Mouse (Mus musculus): ENCODE measurements around the gene Tfap2b. TPM values are rescaled to one million over a fixed set of nuclear protein-coding genes. Genes with fewer than 3 reads are reported as not detected.

Gene Tfap2b
- polyA plus RNA-seq, 1 experiment from 2014 or later = 239 TPM

DNA sequence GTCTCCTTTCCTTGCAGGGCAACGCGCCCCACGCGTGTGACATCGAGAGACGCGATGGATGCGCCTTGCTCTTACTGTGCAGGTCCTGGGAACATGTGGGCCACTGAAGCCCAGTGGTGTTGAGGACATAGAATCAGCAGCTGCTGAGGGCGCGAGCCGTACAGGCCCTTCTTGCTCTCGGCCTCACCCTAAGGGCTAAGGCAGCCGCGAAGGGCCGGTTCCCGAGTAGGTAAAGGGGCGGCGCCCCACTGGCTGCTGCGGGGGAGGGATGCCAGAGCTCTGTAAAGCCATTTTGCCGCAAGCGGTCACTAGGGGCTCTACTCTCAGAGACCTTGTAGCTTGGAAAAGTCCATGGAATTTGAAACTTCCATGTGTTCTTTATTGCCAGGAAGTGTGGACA lies 27.9 kb downstream of the Tfap2b start:
- ATAC-seq (ENCODE audit: low FRiP score, low TSS enrichment) = no peak; the same call in 1 of the 2 replicates

DNA sequence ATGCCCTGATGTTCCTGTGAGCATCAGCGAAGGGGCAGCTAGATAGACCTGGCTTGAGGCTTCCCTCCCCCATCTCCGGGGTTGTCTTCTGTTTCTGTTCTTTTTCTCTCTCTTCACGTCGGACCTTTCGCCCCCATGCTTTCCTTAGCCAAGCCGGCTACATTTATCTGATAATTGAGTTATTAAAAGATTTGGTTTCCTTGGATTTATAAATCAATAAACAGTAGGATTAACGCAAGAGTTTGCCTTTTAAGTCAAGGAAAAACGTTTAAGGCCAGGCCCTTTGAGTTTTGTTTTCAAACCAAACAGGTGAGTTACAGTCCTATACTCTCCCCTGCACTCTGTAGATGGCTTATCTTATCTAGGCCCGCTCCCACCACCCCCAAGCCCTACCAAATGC lies 28.3 kb downstream of the Tfap2b start:
- Histone ChIP-seq H3K36me3 (ENCODE audit: control insufficient read depth, insufficient read depth, low read length) (no peaks in the 10 kb centered on the region), H3K9ac (replicated peaks; ENCODE audit: low read length) (no peak overlapping the region), H3K9me3 (ENCODE audit: control insufficient read depth, low read length) (no peaks in the 10 kb centered on the region), H3K4me2 (ENCODE audit: low read length) (no peak overlapping the region), H3K27me3 (ENCODE audit: control insufficient read depth, insufficient read depth, low read length) (peaks cover 78% of the 10 kb centered on the region), H3K27ac (replicated peaks; ENCODE audit: low read depth, low read length) (peak overlapping the region; percentile 50), H3K4me3 (replicated peaks; ENCODE audit: low read depth, low read length) (no peak overlapping the region), H3K4me1 (ENCODE audit: control insufficient read depth, insufficient read depth, low read length) (peaks cover 4% of the 10 kb centered on the region; the same call in 1 of the 2 replicates)
- ATAC-seq (ENCODE audit: low FRiP score, low TSS enrichment) = no peak
- WGBS = 1% methylated on average over 9 of the region's 9 CpGs
- peak; percentile 18 for DNase-seq

More for the DNA sequence above, 27.9 kb downstream of the Tfap2b start:
- no peak overlapping the region for H3K4me2 ChIP-seq (ENCODE audit: low read length)
- WGBS = under 1% methylated on average over 21 of the region's 21 CpGs
- 0 out of 2 replicates have a peak, but pooled peaks cover 4% of the 10 kb centered on the region for H3K4me1 ChIP-seq (ENCODE audit: control insufficient read depth, insufficient read depth, low read length)
- no peak overlapping the region for H3K4me3 ChIP-seq (replicated peaks; ENCODE audit: low read depth, low read length)
- peak; percentile 56 for DNase-seq
- H3K9ac ChIP-seq (replicated peaks; ENCODE audit: low read length) = no peak overlapping the region
- H3K9me3 ChIP-seq (ENCODE audit: control insufficient read depth, low read length) = no peaks in the 10 kb centered on the region
- H3K27ac ChIP-seq (replicated peaks; ENCODE audit: low read depth, low read length) = peak overlapping the region; percentile 50
- H3K27me3 ChIP-seq (ENCODE audit: control insufficient read depth, insufficient read depth, low read length) = peaks cover 78% of the 10 kb centered on the region
- no peaks in the 10 kb centered on the region for H3K36me3 ChIP-seq (ENCODE audit: control insufficient read depth, insufficient read depth, low read length)

DNA sequence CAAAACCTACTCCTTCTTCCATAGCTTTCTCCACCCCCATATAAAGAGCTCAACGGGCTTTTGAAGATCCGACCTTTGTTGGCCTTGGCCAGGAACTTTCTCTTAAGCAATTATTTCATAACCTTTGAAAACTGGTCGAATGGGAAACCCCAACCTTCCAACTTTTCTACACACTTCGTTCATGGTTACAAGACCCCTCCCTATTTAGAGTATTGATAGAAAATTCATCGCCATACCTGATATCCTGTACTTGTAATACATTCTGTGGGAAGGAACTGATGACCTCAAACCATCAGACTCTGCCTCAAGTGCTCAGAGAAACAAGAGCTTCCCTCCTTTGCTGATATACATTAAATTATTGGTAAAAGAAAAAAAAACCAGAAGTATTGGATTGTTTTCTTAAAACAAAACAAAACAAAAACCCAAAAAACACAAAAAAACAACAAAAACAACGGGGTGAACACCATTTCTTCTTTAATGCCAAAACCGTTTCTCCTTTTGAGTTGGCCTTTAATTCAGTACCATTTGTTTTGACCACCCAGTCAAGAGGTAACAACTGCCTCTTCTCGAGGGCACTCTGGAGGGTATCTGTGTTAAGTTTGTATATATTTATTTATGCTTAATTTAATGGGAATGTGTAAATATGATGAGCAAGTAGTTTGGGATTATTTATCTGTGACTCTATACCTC lies 29.2 kb downstream of the Tfap2b start:
- Histone ChIP-seq H3K4me1 (ENCODE audit: control insufficient read depth, insufficient read depth, low read length) (peaks cover 4% of the 10 kb centered on the region; the same call in 1 of the 2 replicates), H3K9ac (replicated peaks; ENCODE audit: low read length) (no peak overlapping the region), H3K4me2 (ENCODE audit: low read length) (no peak overlapping the region), H3K4me3 (replicated peaks; ENCODE audit: low read depth, low read length) (no peak overlapping the region), H3K9me3 (ENCODE audit: control insufficient read depth, low read length) (no peaks in the 10 kb centered on the region), H3K27ac (replicated peaks; ENCODE audit: low read depth, low read length) (no peak overlapping the region), H3K27me3 (ENCODE audit: control insufficient read depth, insufficient read depth, low read length) (peaks cover 78% of the 10 kb centered on the region), H3K36me3 (ENCODE audit: control insufficient read depth, insufficient read depth, low read length) (no peaks in the 10 kb centered on the region)
- 3% methylated on average over 8 of the region's 8 CpGs for WGBS
- DNase-seq (peak; percentile 29), ATAC-seq (ENCODE audit: low FRiP score, low TSS enrichment) (no peak)

DNA sequence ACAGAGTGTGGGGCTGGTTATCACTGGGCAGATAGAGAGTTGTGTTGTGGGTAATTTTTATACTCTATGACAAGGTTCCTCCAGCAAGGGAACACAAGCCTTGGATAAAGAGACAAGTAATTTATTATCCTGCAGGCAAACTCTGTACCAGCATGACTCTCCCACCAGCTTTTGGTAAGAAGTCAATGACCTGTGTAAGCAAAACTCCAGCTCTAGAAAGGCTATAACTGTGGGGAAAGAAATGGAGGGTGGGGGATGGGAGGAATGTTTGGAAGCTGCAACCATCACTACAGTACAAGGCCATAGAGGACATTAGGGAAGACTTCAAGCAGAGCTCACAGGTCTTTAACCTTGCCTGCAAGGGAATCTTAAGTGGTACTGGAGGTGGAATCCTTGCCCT lies 31.3 kb downstream of the Tfap2b start:
- H3K4me2 ChIP-seq (ENCODE audit: low read length) = no peak overlapping the region
- no peaks in the 10 kb centered on the region for H3K36me3 ChIP-seq (ENCODE audit: control insufficient read depth, insufficient read depth, low read length)
- no peaks in the 10 kb centered on the region for H3K9me3 ChIP-seq (ENCODE audit: control insufficient read depth, low read length)
- peaks cover 4% of the 10 kb centered on the region for H3K4me1 ChIP-seq (ENCODE audit: control insufficient read depth, insufficient read depth, low read length)
- H3K4me3 ChIP-seq (replicated peaks; ENCODE audit: low read depth, low read length) = no peak overlapping the region
- peaks cover 75% of the 10 kb centered on the region for H3K27me3 ChIP-seq (ENCODE audit: control insufficient read depth, insufficient read depth, low read length)
- H3K9ac ChIP-seq (replicated peaks; ENCODE audit: low read length) = no peak overlapping the region
- no peak for ATAC-seq (ENCODE audit: low FRiP score, low TSS enrichment)
- peak overlapping the region; percentile 6; the same call in 1 of the 2 replicates for H3K27ac ChIP-seq (replicated peaks; ENCODE audit: low read depth, low read length)
- peak; percentile 20 for DNase-seq

DNA sequence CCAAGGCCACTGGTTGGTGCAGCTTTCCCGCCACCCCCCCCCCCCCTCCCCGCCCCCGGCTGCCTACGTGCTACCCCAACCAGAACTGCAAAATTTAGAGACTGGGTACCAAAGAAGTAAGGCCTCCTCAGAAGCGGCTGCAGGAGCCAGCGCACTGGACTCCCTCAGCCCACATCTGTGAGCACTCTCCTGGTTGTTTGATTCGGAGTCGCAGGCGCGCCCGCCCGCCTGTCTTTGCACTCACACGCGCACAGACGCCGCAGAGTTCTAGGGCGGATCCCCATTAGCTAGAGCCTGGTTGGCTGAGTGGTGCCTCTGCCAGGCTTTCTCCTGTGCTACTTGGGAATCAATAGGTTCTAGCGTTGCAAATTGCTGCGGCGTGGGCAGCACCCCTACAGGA lies 32.6 kb downstream of the Tfap2b start:
- peak overlapping the region; percentile 33 for H3K4me2 ChIP-seq (ENCODE audit: low read length)

DNA sequence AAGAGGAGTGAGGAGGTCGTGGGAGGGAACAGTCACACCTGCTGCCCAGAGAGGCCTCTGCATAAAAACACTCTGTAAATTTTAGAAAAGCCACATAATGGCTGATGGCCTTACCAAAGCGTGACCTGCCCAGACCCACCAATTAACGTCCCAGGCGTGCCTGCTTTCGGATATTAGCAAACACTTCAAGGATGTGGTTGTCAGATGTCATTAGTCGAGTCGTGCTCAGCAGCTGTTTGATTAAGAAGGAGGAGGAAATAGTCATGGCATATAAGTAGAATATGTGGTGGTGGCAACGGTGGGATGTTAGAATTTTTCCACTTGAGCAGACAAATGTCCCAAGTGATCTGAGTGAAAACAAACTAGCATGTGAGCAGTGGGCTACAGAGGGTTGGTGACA lies 33.3 kb downstream of the Tfap2b start:
- no peaks in the 10 kb centered on the region for H3K36me3 ChIP-seq (ENCODE audit: control insufficient read depth, insufficient read depth, low read length)
- H3K27me3 ChIP-seq (ENCODE audit: control insufficient read depth, insufficient read depth, low read length) = peaks cover 66% of the 10 kb centered on the region
- WGBS = 1% methylated on average over 8 of the region's 8 CpGs
- no peak overlapping the region for H3K4me2 ChIP-seq (ENCODE audit: low read length)
- H3K27ac ChIP-seq (replicated peaks; ENCODE audit: low read depth, low read length) = peak overlapping the region; percentile 57; the same call in 1 of the 2 replicates
- no peak overlapping the region for H3K9ac ChIP-seq (replicated peaks; ENCODE audit: low read length)
- peak; percentile 37 for DNase-seq
- H3K4me3 ChIP-seq (replicated peaks; ENCODE audit: low read depth, low read length) = no peak overlapping the region
- no peaks in the 10 kb centered on the region for H3K9me3 ChIP-seq (ENCODE audit: control insufficient read depth, low read length)
- no peak for ATAC-seq (ENCODE audit: low FRiP score, low TSS enrichment)
- H3K4me1 ChIP-seq (ENCODE audit: control insufficient read depth, insufficient read depth, low read length) = peaks cover 11% of the 10 kb centered on the region

More for the DNA sequence above, 32.6 kb downstream of the Tfap2b start:
- Histone ChIP-seq H3K4me1 (ENCODE audit: control insufficient read depth, insufficient read depth, low read length) (peaks cover 11% of the 10 kb centered on the region), H3K27me3 (ENCODE audit: control insufficient read depth, insufficient read depth, low read length) (peaks cover 66% of the 10 kb centered on the region), H3K27ac (replicated peaks; ENCODE audit: low read depth, low read length) (peak overlapping the region; percentile 57), H3K36me3 (ENCODE audit: control insufficient read depth, insufficient read depth, low read length) (no peaks in the 10 kb centered on the region), H3K4me3 (replicated peaks; ENCODE audit: low read depth, low read length) (no peak overlapping the region), H3K9ac (replicated peaks; ENCODE audit: low read length) (no peak overlapping the region), H3K9me3 (ENCODE audit: control insufficient read depth, low read length) (no peaks in the 10 kb centered on the region)
- WGBS = under 1% methylated on average over 20 of the region's 20 CpGs
- DNase-seq = peak; percentile 71
- ATAC-seq (ENCODE audit: low FRiP score, low TSS enrichment) = no peak

DNA sequence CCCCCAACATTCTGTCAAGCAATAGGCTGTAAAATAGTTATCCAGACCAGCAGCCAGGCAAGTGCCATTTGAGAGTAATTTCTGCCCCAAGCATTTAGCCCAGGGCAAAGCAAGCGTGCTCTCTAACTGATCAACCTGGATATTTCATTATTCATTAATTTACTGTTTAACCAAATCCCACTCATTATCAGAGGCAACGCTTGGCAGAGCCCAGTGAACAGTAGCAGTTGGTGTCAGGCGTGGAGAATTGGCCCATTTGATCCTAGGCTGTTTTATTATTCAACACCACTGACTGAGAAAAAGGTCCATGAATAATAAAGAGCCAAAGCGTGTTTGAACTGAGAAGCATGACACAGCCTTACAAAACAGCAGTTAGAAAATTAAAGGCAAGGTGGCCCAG lies 36.3 kb downstream of the Tfap2b start:
- peak; percentile 86 for DNase-seq

DNA sequence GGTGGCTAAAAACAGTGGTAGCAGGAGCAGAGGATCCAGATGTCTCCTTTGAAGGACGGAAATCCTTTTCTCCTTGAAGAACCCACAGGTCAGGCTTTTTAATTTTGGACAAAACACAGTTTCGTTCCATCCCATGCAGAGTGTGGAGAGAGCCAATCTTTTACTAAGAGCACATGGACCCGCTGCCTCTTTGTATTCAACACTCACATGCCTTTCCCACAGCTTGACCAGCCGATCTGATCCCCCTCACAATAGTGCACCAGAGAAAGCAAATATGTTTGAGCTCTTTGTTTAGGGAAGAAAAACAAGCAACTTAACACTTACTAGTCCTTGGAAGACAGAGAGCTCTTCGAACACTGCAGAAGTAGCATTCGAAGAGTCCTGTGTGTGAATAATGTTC lies 42.6 kb downstream of the Tfap2b start:
- ATAC-seq (ENCODE audit: low FRiP score, low TSS enrichment) = no peak; the same call in 1 of the 2 replicates
- peak; percentile 31 for DNase-seq
- peaks cover 34% of the 10 kb centered on the region for H3K27me3 ChIP-seq (ENCODE audit: control insufficient read depth, insufficient read depth, low read length)

More for the DNA sequence above, 36.3 kb downstream of the Tfap2b start:
- Histone ChIP-seq H3K4me3 (replicated peaks; ENCODE audit: low read depth, low read length) (no peak overlapping the region), H3K36me3 (ENCODE audit: control insufficient read depth, insufficient read depth, low read length) (no peaks in the 10 kb centered on the region), H3K9me3 (ENCODE audit: control insufficient read depth, low read length) (no peaks in the 10 kb centered on the region), H3K27me3 (ENCODE audit: control insufficient read depth, insufficient read depth, low read length) (peaks cover 57% of the 10 kb centered on the region), H3K4me2 (ENCODE audit: low read length) (no peak overlapping the region), H3K27ac (replicated peaks; ENCODE audit: low read depth, low read length) (no peak overlapping the region), H3K9ac (replicated peaks; ENCODE audit: low read length) (no peak overlapping the region), H3K4me1 (ENCODE audit: control insufficient read depth, insufficient read depth, low read length) (peaks cover 11% of the 10 kb centered on the region)
- ATAC-seq (ENCODE audit: low FRiP score, low TSS enrichment) = peak; percentile 90
- 2% methylated on average over 4 of the region's 4 CpGs for WGBS

DNA sequence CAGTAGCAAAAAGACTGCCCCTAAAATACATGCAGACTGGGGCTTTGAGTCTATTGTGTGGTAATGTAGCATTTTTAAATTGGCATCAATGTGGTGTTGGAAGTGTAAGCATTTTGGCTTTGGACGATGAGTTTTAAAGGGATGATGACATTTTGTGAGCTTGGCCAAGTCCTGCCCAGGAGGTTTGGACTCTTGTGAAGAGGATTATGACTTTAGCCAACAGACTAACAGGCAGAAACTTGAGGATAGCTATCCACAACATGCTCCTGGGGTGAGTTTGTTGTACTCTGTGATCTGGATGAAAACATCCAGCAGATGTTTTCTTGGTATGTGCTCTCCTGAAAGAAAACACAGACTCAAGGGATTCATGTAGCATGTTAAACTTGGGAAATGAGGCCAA lies 60.9 kb downstream of the Tfap2b start:
- H3K9ac ChIP-seq (replicated peaks; ENCODE audit: low read length) = no peak overlapping the region
- no peak overlapping the region for H3K27ac ChIP-seq (replicated peaks; ENCODE audit: low read depth, low read length)
- no peak overlapping the region for H3K4me2 ChIP-seq (ENCODE audit: low read length)
- ATAC-seq (ENCODE audit: low FRiP score, low TSS enrichment) (no peak), DNase-seq (no peak)
- 87% methylated on average over 1 of the region's 1 CpGs for WGBS
- H3K36me3 ChIP-seq (ENCODE audit: control insufficient read depth, insufficient read depth, low read length) = no peaks in the 10 kb centered on the region
- no peaks in the 10 kb centered on the region for H3K4me1 ChIP-seq (ENCODE audit: control insufficient read depth, insufficient read depth, low read length)
- H3K9me3 ChIP-seq (ENCODE audit: control insufficient read depth, low read length) = no peaks in the 10 kb centered on the region
- H3K4me3 ChIP-seq (replicated peaks; ENCODE audit: low read depth, low read length) = no peak overlapping the region
- no peaks in the 10 kb centered on the region for H3K27me3 ChIP-seq (ENCODE audit: control insufficient read depth, insufficient read depth, low read length)

More for the DNA sequence above, 42.6 kb downstream of the Tfap2b start:
- WGBS = 11% methylated on average over 6 of the region's 6 CpGs
- no peaks in the 10 kb centered on the region for H3K36me3 ChIP-seq (ENCODE audit: control insufficient read depth, insufficient read depth, low read length)
- H3K27ac ChIP-seq (replicated peaks; ENCODE audit: low read depth, low read length) = no peak overlapping the region
- no peak overlapping the region for H3K4me2 ChIP-seq (ENCODE audit: low read length)
- H3K4me3 ChIP-seq (replicated peaks; ENCODE audit: low read depth, low read length) = no peak overlapping the region
- H3K9me3 ChIP-seq (ENCODE audit: control insufficient read depth, low read length) = no peaks in the 10 kb centered on the region
- no peak overlapping the region for H3K9ac ChIP-seq (replicated peaks; ENCODE audit: low read length)
- H3K4me1 ChIP-seq (ENCODE audit: control insufficient read depth, insufficient read depth, low read length) = no peaks in the 10 kb centered on the region

Data from midbrain, embryonic 14.5 days (tissue).